8 mouse cellular contexts compared by ENCODE assay signal in genomic region chr8:104602468-104603244, GRCm38 (mm10). TPM values are rescaled to one million over a fixed set of nuclear protein-coding genes. Genes with fewer than 3 reads are reported as not detected.
DNase-seq lines count a peak whose midpoint lies in the region; ATAC-seq lines count a peak whose summit lies in the region.

No protein-coding gene starts in this region.

- H3K4me1 ChIP-seq in intestine, embryonic 15.5 days (replicated peaks), result peaks cover 20% of the 10 kb centered on the region

- intact Hi-C loops in gastrocnemius, postnatal 36 days (cut with DNase I), result loop anchor here (2.0 kb wide), 1 partner anchor 40 kb away; no protein-coding TSS in a partner anchor
- intact Hi-C loops in left cerebral cortex, postnatal 14 days (cut with DNase I), result loop anchor here (5.0 kb wide), 1 partner anchor 40 kb away; the partner anchor contains the start of gene Ciao2b

- no peaks in the 10 kb centered on the region for H3K27me3 ChIP-seq in intestine, embryonic 15.5 days (replicated peaks)

- peak overlapping the region; percentile 62 for H3K4me2 ChIP-seq in intestine, embryonic 15.5 days (replicated peaks)

- WGBS in intestine, embryonic 15.5 days, result 22% methylated on average over 21 of the region's 21 CpGs

- peak; percentile 88 for DNase-seq in adrenal gland, adult 2 months
- DNase-seq in embryo, embryonic 11 days, result peak; percentile 93
- peak; percentile 64 to 75 for DNase-seq in gastrocnemius, postnatal 36 days
- DNase-seq in left cerebral cortex, postnatal 14 days (ENCODE audit: low spot score in 2 of 2), result peak; percentile 87 to 90
- DNase-seq in mesoderm, embryonic 11.5 days (ENCODE audit: low read depth, low spot score), result peak; percentile 94
- DNase-seq in right cerebral cortex, postnatal 25 days, result peak; percentile 80
- peak; percentile 86 for DNase-seq in yolk sac, embryonic 10.5 days (ENCODE audit: low spot score)

- ATAC-seq in intestine, embryonic 15.5 days, result peak; percentile 90

- peak overlapping the region; percentile 22 for H3K4me3 ChIP-seq in intestine, embryonic 15.5 days (replicated peaks)

- no peaks in the 10 kb centered on the region for H3K9me3 ChIP-seq in intestine, embryonic 15.5 days

- no peaks in the 10 kb centered on the region for H3K36me3 ChIP-seq in intestine, embryonic 15.5 days

- H3K9ac ChIP-seq in intestine, embryonic 15.5 days, result no peak overlapping the region

- H3K27ac ChIP-seq in intestine, embryonic 15.5 days, result no peak overlapping the region

RNA-seq across cellular contexts. Expression of gene Pdp2, which starts 11.4 kb away (rescaled TPM):
- total RNA-seq in adrenal gland, adult 2 months (2021), result 10 to 100 TPM; 30.7 to 37.3 TPM
- 6.5 and 7.6 TPM in 2 replicates for polyA plus RNA-seq in adrenal gland, adult 2 months (2012; rRNA removed)
- total RNA-seq in gastrocnemius, postnatal 36 days (2021), result 1 to 10 TPM; 4.2 to 7.4 TPM
- 16.1 and 17.0 TPM in 2 replicates for polyA plus RNA-seq in intestine, embryonic 15.5 days (2015; fragmentation: Nextera tagmentation; extraction: Ambion mirVana)
- 1 to 10 TPM; 8.8 to 9.0 TPM for total RNA-seq in left cerebral cortex, postnatal 14 days (2021)

RNA-seq across cellular contexts. Expression of gene Cdh16, which starts 21.5 kb away (rescaled TPM):
- total RNA-seq in adrenal gland, adult 2 months (2021), result not detected
- polyA plus RNA-seq in adrenal gland, adult 2 months (2012; rRNA removed), result not detected in 2 replicates
- not detected for total RNA-seq in gastrocnemius, postnatal 36 days (2021)
- polyA plus RNA-seq in intestine, embryonic 15.5 days (2015; fragmentation: Nextera tagmentation; extraction: Ambion mirVana), result 0.56 and 0.79 TPM in 2 replicates
- not detected for total RNA-seq in left cerebral cortex, postnatal 14 days (2021)

RNA-seq across cellular contexts. Expression of gene Rrad, which starts 28.5 kb away (rescaled TPM):
- total RNA-seq in adrenal gland, adult 2 months (2021), result 10 to 100 TPM in 1 of 2 experiments, 1 to 10 TPM in 1; 3.3 to 14.4 TPM
- 4.1 and 7.4 TPM in 2 replicates for polyA plus RNA-seq in adrenal gland, adult 2 months (2012; rRNA removed)
- total RNA-seq in gastrocnemius, postnatal 36 days (2021), result 1 to 10 TPM; 2.2 to 2.9 TPM
- 4.6 and 4.8 TPM in 2 replicates for polyA plus RNA-seq in intestine, embryonic 15.5 days (2015; fragmentation: Nextera tagmentation; extraction: Ambion mirVana)
- total RNA-seq in left cerebral cortex, postnatal 14 days (2021), result 1 to 10 TPM; 4.8 to 5.1 TPM

RNA-seq across cellular contexts. Expression of gene Ciao2b, which starts 39.1 kb away (rescaled TPM):
- total RNA-seq in adrenal gland, adult 2 months (2021), result 10 to 100 TPM; 44.9 to 47.9 TPM
- polyA plus RNA-seq in adrenal gland, adult 2 months (2012; rRNA removed), result 24.2 and 26.0 TPM in 2 replicates
- 10 to 100 TPM; 29.1 to 29.4 TPM for total RNA-seq in gastrocnemius, postnatal 36 days (2021)
- polyA plus RNA-seq in intestine, embryonic 15.5 days (2015; fragmentation: Nextera tagmentation; extraction: Ambion mirVana), result 93.2 and 101 TPM in 2 replicates
- 10 to 100 TPM; 30.7 to 32.1 TPM for total RNA-seq in left cerebral cortex, postnatal 14 days (2021)
